Mouse (Mus musculus): Measurements from ENCODE around the gene Dctd.

DNA sequence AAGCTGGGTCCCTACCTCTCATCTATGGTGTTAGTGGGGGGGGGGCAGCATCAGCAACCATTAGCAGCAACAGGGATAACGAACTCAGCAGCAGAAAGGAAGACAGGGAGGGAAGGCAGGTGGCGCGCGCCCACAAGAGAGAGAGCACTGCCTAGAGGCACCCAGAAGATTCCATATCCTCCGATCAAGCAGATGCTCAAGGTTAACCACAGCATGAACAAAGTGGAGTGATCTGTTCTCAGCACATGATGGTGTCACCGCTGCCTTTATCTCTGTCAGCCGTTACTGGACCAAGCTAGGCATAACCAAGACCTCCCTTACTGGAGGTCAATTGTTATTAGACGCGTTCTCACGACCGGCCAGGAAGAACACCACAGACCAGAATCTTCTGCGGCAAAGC, 89.7 kb downstream of the Dctd start:
- TF ChIP-seq CTCF (IDR thresholded peaks at IDR 0.05; ENCODE audit: borderline replicate concordance, control insufficient read depth, extremely low read depth, insufficient read depth, low read length, poor library complexity) (no peak), POLR2A (IDR thresholded peaks at IDR 0.05; ENCODE audit: control insufficient read depth, extremely low read depth, insufficient read depth, low read length, poor library complexity) (no peak)
